Mouse (Mus musculus): ENCODE results near the gene Cacnb4. TPM values are rescaled to one million over a fixed set of nuclear protein-coding genes. Genes with fewer than 3 reads are reported as not detected.

The Cacnb4 gene
- polyA plus RNA-seq, 1 experiment: not detected

GRCm38 (mm10) chr2:52694604-52695003 lies 18.0 kb upstream of the Cacnb4 start:
- H3K4me3 ChIP-seq (replicated peaks): no peak overlapping the region
- H3K4me1 ChIP-seq (ENCODE audit: control insufficient read depth): no peaks in the 10 kb centered on the region
- H3K36me3 ChIP-seq (ENCODE audit: control insufficient read depth): peaks cover 4% of the 10 kb centered on the region
- no peak for TF ChIP-seq TAL1 (IDR thresholded peaks at IDR 0.05; ENCODE audit: low read length)
- TF ChIP-seq GATA1 (IDR thresholded peaks at IDR 0.05; ENCODE audit: low read length): no peak
- H3K9me3 ChIP-seq (ENCODE audit: control insufficient read depth, low read length): no peaks in the 10 kb centered on the region
- H3K27me3 ChIP-seq (ENCODE audit: control insufficient read depth): no peaks in the 10 kb centered on the region

- TF ChIP-seq TAL1 (IDR thresholded peaks at IDR 0.05; ENCODE audit: low read length) (no peak), GATA1 (IDR thresholded peaks at IDR 0.05; ENCODE audit: low read length) (no peak)
- H3K27me3 ChIP-seq (ENCODE audit: control insufficient read depth): no peaks in the 10 kb centered on the region
Observed at GRCm38 (mm10) chr2:52691745-52692144, 15.1 kb upstream of the Cacnb4 start.

DNA sequence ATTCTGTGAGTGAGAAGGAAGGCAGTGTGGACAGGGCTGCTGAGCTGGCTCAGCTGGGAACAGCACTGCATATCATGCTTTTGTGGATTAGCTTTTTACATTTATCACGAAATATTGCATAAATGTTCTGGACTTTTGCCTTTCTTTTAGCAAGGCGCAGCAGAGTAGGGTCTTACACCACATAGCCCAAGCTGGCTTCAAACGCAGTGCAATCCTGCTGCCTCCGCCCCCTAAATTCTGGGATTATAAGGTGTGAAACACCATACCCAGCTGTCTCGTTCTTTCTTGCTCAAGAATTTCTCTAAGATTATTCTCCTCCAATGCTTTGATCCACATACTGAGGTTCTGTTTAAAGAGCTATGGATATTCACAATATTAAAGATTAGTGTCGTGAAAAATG lies 10.0 kb upstream of the Cacnb4 start:
- H3K36me3 ChIP-seq (ENCODE audit: control insufficient read depth): no peaks in the 10 kb centered on the region
- no peaks in the 10 kb centered on the region for H3K9me3 ChIP-seq (ENCODE audit: control insufficient read depth, low read length)
- no peaks in the 10 kb centered on the region for H3K4me1 ChIP-seq (ENCODE audit: control insufficient read depth)
- H3K4me3 ChIP-seq (replicated peaks): no peak overlapping the region
- TF ChIP-seq GATA1 (IDR thresholded peaks at IDR 0.05; ENCODE audit: low read length) (no peak), TAL1 (IDR thresholded peaks at IDR 0.05; ENCODE audit: low read length) (no peak)
- no peaks in the 10 kb centered on the region for H3K27me3 ChIP-seq (ENCODE audit: control insufficient read depth)

More at GRCm38 (mm10) chr2:52691745-52692144, 15.1 kb upstream of the Cacnb4 start:
- Histone ChIP-seq H3K4me3 (replicated peaks) (no peak overlapping the region), H3K4me1 (ENCODE audit: control insufficient read depth) (no peaks in the 10 kb centered on the region), H3K9me3 (ENCODE audit: control insufficient read depth, low read length) (no peaks in the 10 kb centered on the region), H3K36me3 (ENCODE audit: control insufficient read depth) (peaks cover 2% of the 10 kb centered on the region)

- TF ChIP-seq TAL1 (IDR thresholded peaks at IDR 0.05; ENCODE audit: low read length) (no peak), GATA1 (IDR thresholded peaks at IDR 0.05; ENCODE audit: low read length) (no peak)
- Histone ChIP-seq H3K36me3 (ENCODE audit: control insufficient read depth) (no peaks in the 10 kb centered on the region), H3K27me3 (ENCODE audit: control insufficient read depth) (peaks cover 53% of the 10 kb centered on the region), H3K9me3 (ENCODE audit: control insufficient read depth, low read length) (no peaks in the 10 kb centered on the region), H3K4me3 (replicated peaks) (no peak overlapping the region), H3K4me1 (ENCODE audit: control insufficient read depth) (no peaks in the 10 kb centered on the region)
Observed at GRCm38 (mm10) chr2:52677589-52677988, 958 bp upstream of the Cacnb4 start.

DNA sequence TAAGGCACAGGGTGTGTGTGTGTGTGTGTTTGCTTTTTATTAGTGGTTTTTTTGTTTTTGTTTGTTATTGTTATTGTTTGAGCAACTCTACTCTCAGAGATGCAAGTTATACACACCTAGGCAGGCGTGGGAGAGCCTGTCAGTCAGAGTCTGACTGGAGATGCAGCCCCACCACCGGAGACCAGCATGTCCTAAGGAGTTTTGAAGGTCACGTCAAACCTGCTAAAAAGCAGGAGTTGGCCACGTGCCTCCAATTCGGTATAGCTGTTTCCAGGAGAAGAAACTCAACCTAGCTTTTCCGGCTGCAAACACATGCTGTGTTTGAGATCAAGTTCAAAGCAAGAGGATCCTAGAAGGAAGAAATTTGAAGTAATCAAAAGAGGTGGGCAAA lies 277 bp upstream of the Cacnb4 start:
- Histone ChIP-seq H3K36me3 (ENCODE audit: control insufficient read depth) (no peaks in the 10 kb centered on the region), H3K4me1 (ENCODE audit: control insufficient read depth) (no peaks in the 10 kb centered on the region), H3K9me3 (ENCODE audit: control insufficient read depth, low read length) (no peaks in the 10 kb centered on the region), H3K27me3 (ENCODE audit: control insufficient read depth) (peaks cover 53% of the 10 kb centered on the region), H3K4me3 (replicated peaks) (no peak overlapping the region)
- TF ChIP-seq TAL1 (IDR thresholded peaks at IDR 0.05; ENCODE audit: low read length) (no peak), GATA1 (IDR thresholded peaks at IDR 0.05; ENCODE audit: low read length) (no peak)

DNA sequence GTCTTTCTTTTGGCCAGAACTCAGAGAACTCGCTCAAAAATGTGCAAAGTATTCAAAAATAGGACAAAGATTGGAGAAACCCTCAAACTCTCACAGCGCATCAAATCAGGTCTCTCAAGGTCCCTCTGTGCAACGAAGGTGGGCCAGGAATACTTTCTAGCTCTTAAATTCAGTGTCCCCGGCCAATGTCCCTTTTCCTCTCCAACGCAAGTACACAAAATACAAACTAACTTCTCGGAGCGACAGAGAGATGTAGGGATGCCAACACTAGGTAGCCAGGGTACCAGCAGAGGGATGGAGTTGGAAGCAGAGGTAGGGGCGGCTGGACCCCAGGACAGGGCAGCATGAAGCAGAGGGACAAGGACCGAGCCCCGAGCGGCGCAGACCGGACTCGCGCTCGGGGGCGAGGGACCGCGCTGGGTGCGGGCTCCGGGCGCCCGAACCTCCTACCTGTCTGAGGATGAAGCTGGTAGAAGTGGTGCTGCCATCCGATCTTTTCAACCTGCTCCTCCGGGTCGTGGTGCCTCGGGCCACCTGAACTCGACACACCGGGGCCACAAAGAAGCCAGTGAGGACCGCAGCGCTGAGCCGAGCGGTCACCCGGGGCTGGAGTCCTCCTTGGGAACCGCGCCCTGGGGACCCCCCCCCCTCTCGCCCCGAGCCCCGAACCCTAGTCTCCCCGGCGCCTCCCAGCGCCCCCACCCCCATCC lies 1.2 kb downstream of the Cacnb4 start:
- Histone ChIP-seq H3K4me3 (replicated peaks) (no peak overlapping the region), H3K4me1 (ENCODE audit: control insufficient read depth) (no peaks in the 10 kb centered on the region), H3K27me3 (ENCODE audit: control insufficient read depth) (peaks cover 53% of the 10 kb centered on the region), H3K36me3 (ENCODE audit: control insufficient read depth) (no peaks in the 10 kb centered on the region), H3K9me3 (ENCODE audit: control insufficient read depth, low read length) (no peaks in the 10 kb centered on the region)
- no peak for TF ChIP-seq TAL1 (IDR thresholded peaks at IDR 0.05; ENCODE audit: low read length)
- TF ChIP-seq GATA1 (IDR thresholded peaks at IDR 0.05; ENCODE audit: low read length): no peak

DNA sequence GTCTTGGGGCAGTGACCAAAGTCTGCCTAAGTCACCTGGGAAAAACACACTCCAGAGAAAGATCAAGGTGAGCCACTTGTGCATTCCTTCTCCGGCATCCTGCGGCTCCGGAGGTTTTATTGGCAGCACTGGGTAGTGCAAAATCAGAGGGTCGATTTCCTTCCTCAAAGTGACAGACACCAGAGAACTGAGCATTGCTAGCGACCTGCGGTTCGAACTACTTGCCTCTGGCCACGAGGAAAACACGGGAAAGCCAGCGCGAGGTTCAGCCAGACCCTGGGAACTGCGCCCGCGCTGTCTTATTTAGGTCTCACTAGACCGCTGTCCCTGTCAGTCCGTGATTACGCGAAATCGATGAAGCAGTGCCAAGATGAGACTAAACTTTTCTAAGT lies 1.7 kb downstream of the Cacnb4 start:
- Histone ChIP-seq H3K9me3 (ENCODE audit: control insufficient read depth, low read length) (no peaks in the 10 kb centered on the region), H3K27me3 (ENCODE audit: control insufficient read depth) (peaks cover 53% of the 10 kb centered on the region), H3K36me3 (ENCODE audit: control insufficient read depth) (no peaks in the 10 kb centered on the region), H3K4me1 (ENCODE audit: control insufficient read depth) (no peaks in the 10 kb centered on the region), H3K4me3 (replicated peaks) (no peak overlapping the region)
- TF ChIP-seq GATA1 (IDR thresholded peaks at IDR 0.05; ENCODE audit: low read length): no peak
- no peak for TF ChIP-seq TAL1 (IDR thresholded peaks at IDR 0.05; ENCODE audit: low read length)

- Histone ChIP-seq H3K9me3 (ENCODE audit: control insufficient read depth, low read length) (no peaks in the 10 kb centered on the region), H3K4me3 (replicated peaks) (no peak overlapping the region), H3K36me3 (ENCODE audit: control insufficient read depth) (no peaks in the 10 kb centered on the region), H3K4me1 (ENCODE audit: control insufficient read depth) (no peaks in the 10 kb centered on the region), H3K27me3 (ENCODE audit: control insufficient read depth) (peaks cover 47% of the 10 kb centered on the region)
- TF ChIP-seq GATA1 (IDR thresholded peaks at IDR 0.05; ENCODE audit: low read length) (no peak), TAL1 (IDR thresholded peaks at IDR 0.05; ENCODE audit: low read length) (no peak)
Observed at GRCm38 (mm10) chr2:52673172-52673571, 3.5 kb downstream of the Cacnb4 start.

- no peaks in the 10 kb centered on the region for H3K4me1 ChIP-seq (ENCODE audit: control insufficient read depth)
- no peaks in the 10 kb centered on the region for H3K36me3 ChIP-seq (ENCODE audit: control insufficient read depth)
- no peak for TF ChIP-seq GATA1 (IDR thresholded peaks at IDR 0.05; ENCODE audit: low read length)
- TF ChIP-seq TAL1 (IDR thresholded peaks at IDR 0.05; ENCODE audit: low read length): no peak
- H3K27me3 ChIP-seq (ENCODE audit: control insufficient read depth): peaks cover 23% of the 10 kb centered on the region
- H3K4me3 ChIP-seq (replicated peaks): no peak overlapping the region
- no peaks in the 10 kb centered on the region for H3K9me3 ChIP-seq (ENCODE audit: control insufficient read depth, low read length)
Observed at GRCm38 (mm10) chr2:52670733-52671132, 5.9 kb downstream of the Cacnb4 start.

- Histone ChIP-seq H3K4me1 (ENCODE audit: control insufficient read depth) (no peaks in the 10 kb centered on the region), H3K4me3 (replicated peaks) (no peak overlapping the region), H3K36me3 (ENCODE audit: control insufficient read depth) (no peaks in the 10 kb centered on the region), H3K9me3 (ENCODE audit: control insufficient read depth, low read length) (no peaks in the 10 kb centered on the region), H3K27me3 (ENCODE audit: control insufficient read depth) (peaks cover 2% of the 10 kb centered on the region; the same call in 1 of the 2 replicates)
- TF ChIP-seq TAL1 (IDR thresholded peaks at IDR 0.05; ENCODE audit: low read length): no peak
- no peak for TF ChIP-seq GATA1 (IDR thresholded peaks at IDR 0.05; ENCODE audit: low read length)
Observed at GRCm38 (mm10) chr2:52668480-52668879, 8.2 kb downstream of the Cacnb4 start.

All from erythroblast, embryonic 14.5 days (primary cell).